Mouse (Mus musculus): ENCODE measurements at regions not wholly inside any gene's neighbourhood (a gene's known extent, or its start where the extent isn't known, plus 50 kb on each side); places are given as distances from the start of the nearest gene placed in this dataset.
"Not testable (repeated sequence)": the region's sequence is repeated elsewhere in the genome, so short reads cannot be mapped to it uniquely, and the experiment has no call there.

- 66% methylated on average over 3 of the region's 3 CpGs for WGBS
Observed at GRCm38 (mm10) chr5:10550115-10550514, 303.8 kb upstream of the Gm5152 start.

GRCm38 (mm10) chr5:10562321-10562720 lies 316.0 kb upstream of the Gm5152 start:
- no peak overlapping the region for H3K4me3 ChIP-seq
- H3K36me3 ChIP-seq = no peaks in the 10 kb centered on the region
- no peaks in the 10 kb centered on the region for H3K4me1 ChIP-seq
- no peak overlapping the region for H3K27ac ChIP-seq
- ATAC-seq (ENCODE audit: insufficient number of reproducible peaks, insufficient read depth, low FRiP score, low TSS enrichment, low read depth) = no peak
- no peaks in the 10 kb centered on the region for H3K9me3 ChIP-seq
- H3K4me2 ChIP-seq = no peak overlapping the region
- H3K27me3 ChIP-seq = no peaks in the 10 kb centered on the region
- 39% methylated on average over 5 of the region's 5 CpGs for WGBS
- H3K9ac ChIP-seq = no peak overlapping the region

More at GRCm38 (mm10) chr5:10550115-10550514, 303.8 kb upstream of the Gm5152 start:
- not testable (repeated sequence) for H3K4me1 ChIP-seq; H3K36me3 ChIP-seq; ATAC-seq (ENCODE audit: insufficient number of reproducible peaks, insufficient read depth, low FRiP score, low TSS enrichment, low read depth); H3K9ac ChIP-seq; H3K4me3 ChIP-seq; H3K27me3 ChIP-seq; H3K4me2 ChIP-seq; H3K27ac ChIP-seq; H3K9me3 ChIP-seq

- H3K9ac ChIP-seq = no peak overlapping the region
- 47% methylated on average over 1 of the region's 1 CpGs for WGBS
- no peaks in the 10 kb centered on the region for H3K36me3 ChIP-seq
- H3K27me3 ChIP-seq = no peaks in the 10 kb centered on the region
- no peaks in the 10 kb centered on the region for H3K9me3 ChIP-seq
- no peak overlapping the region for H3K4me3 ChIP-seq
- ATAC-seq (ENCODE audit: insufficient number of reproducible peaks, insufficient read depth, low FRiP score, low TSS enrichment, low read depth) = no peak
- H3K27ac ChIP-seq = no peak overlapping the region
- H3K4me1 ChIP-seq = no peaks in the 10 kb centered on the region
- no peak overlapping the region for H3K4me2 ChIP-seq
Observed at GRCm38 (mm10) chr5:10592392-10592791, 346.1 kb upstream of the Gm5152 start.

- no peaks in the 10 kb centered on the region for H3K36me3 ChIP-seq
- 94% methylated on average over 5 of the region's 5 CpGs for WGBS
- ATAC-seq (ENCODE audit: insufficient number of reproducible peaks, insufficient read depth, low FRiP score, low TSS enrichment, low read depth) = no peak
- no peak overlapping the region for H3K4me3 ChIP-seq
- no peaks in the 10 kb centered on the region for H3K27me3 ChIP-seq
- H3K9ac ChIP-seq = no peak overlapping the region
- no peaks in the 10 kb centered on the region for H3K9me3 ChIP-seq
- no peaks in the 10 kb centered on the region for H3K4me1 ChIP-seq
- no peak overlapping the region for H3K27ac ChIP-seq
- H3K4me2 ChIP-seq = no peak overlapping the region
Observed at GRCm38 (mm10) chr5:10600774-10601173, 346.8 kb upstream of the Gm8871 start.

- Histone ChIP-seq H3K4me1 (no peaks in the 10 kb centered on the region), H3K27me3 (no peaks in the 10 kb centered on the region), H3K9ac (no peak overlapping the region), H3K9me3 (no peaks in the 10 kb centered on the region; the same call in 1 of the 2 replicates), H3K4me3 (no peak overlapping the region), H3K4me2 (no peak overlapping the region), H3K36me3 (no peaks in the 10 kb centered on the region), H3K27ac (no peak overlapping the region)
- 23% methylated on average over 1 of the region's 1 CpGs for WGBS
- no peak for ATAC-seq (ENCODE audit: insufficient number of reproducible peaks, insufficient read depth, low FRiP score, low TSS enrichment, low read depth)
Observed at GRCm38 (mm10) chr5:10633176-10633575, 314.4 kb upstream of the Gm8871 start.

- 30% methylated on average over 4 of the region's 4 CpGs for WGBS
- Histone ChIP-seq H3K4me3 (no peak overlapping the region), H3K27me3 (no peaks in the 10 kb centered on the region), H3K9ac (no peak overlapping the region), H3K4me1 (no peaks in the 10 kb centered on the region), H3K9me3 (0 out of 2 replicates have a peak, but pooled peaks cover 2% of the 10 kb centered on the region), H3K4me2 (no peak overlapping the region), H3K36me3 (no peaks in the 10 kb centered on the region), H3K27ac (no peak overlapping the region)
- no peak for ATAC-seq (ENCODE audit: insufficient number of reproducible peaks, insufficient read depth, low FRiP score, low TSS enrichment, low read depth)
Observed at GRCm38 (mm10) chr5:10648075-10648474, 299.5 kb upstream of the Gm8871 start.

GRCm38 (mm10) chr5:10663301-10663700 lies 284.3 kb upstream of the Gm8871 start:
- Histone ChIP-seq H3K9ac (no peak overlapping the region), H3K4me1 (no peaks in the 10 kb centered on the region), H3K9me3 (no peaks in the 10 kb centered on the region), H3K27me3 (no peaks in the 10 kb centered on the region), H3K4me3 (no peak overlapping the region), H3K36me3 (no peaks in the 10 kb centered on the region), H3K4me2 (no peak overlapping the region), H3K27ac (peak overlapping the region; percentile 39; the same call in 1 of the 2 replicates)
- ATAC-seq (ENCODE audit: insufficient number of reproducible peaks, insufficient read depth, low FRiP score, low TSS enrichment, low read depth) = no peak
- WGBS = 63% methylated on average over 4 of the region's 4 CpGs

GRCm38 (mm10) chr5:10674199-10674598 lies 273.4 kb upstream of the Gm8871 start:
- ATAC-seq (ENCODE audit: insufficient number of reproducible peaks, insufficient read depth, low FRiP score, low TSS enrichment, low read depth) = no peak
- Histone ChIP-seq H3K4me2 (no peak overlapping the region), H3K9me3 (no peaks in the 10 kb centered on the region), H3K4me3 (no peak overlapping the region), H3K36me3 (no peaks in the 10 kb centered on the region), H3K9ac (no peak overlapping the region), H3K27me3 (no peaks in the 10 kb centered on the region), H3K4me1 (no peaks in the 10 kb centered on the region), H3K27ac (no peak overlapping the region)
- WGBS = 16% methylated on average over 1 of the region's 1 CpGs

- ATAC-seq (ENCODE audit: insufficient number of reproducible peaks, insufficient read depth, low FRiP score, low TSS enrichment, low read depth) = no peak
- H3K27ac ChIP-seq = no peak overlapping the region
- H3K27me3 ChIP-seq = no peaks in the 10 kb centered on the region
- no peak overlapping the region for H3K4me2 ChIP-seq
- H3K9ac ChIP-seq = no peak overlapping the region
- H3K4me1 ChIP-seq = no peaks in the 10 kb centered on the region
- no peaks in the 10 kb centered on the region for H3K9me3 ChIP-seq
- WGBS = 37% methylated on average over 4 of the region's 4 CpGs
- H3K36me3 ChIP-seq = no peaks in the 10 kb centered on the region
- H3K4me3 ChIP-seq = no peak overlapping the region
Observed at GRCm38 (mm10) chr5:10685519-10685918, 262.1 kb upstream of the Gm8871 start.

GRCm38 (mm10) chr5:10727056-10727455 lies 220.5 kb upstream of the Gm8871 start:
- Histone ChIP-seq H3K4me1 (no peaks in the 10 kb centered on the region), H3K4me2 (no peak overlapping the region), H3K9me3 (no peaks in the 10 kb centered on the region), H3K9ac (no peak overlapping the region), H3K36me3 (no peaks in the 10 kb centered on the region), H3K27me3 (no peaks in the 10 kb centered on the region), H3K4me3 (no peak overlapping the region), H3K27ac (no peak overlapping the region)
- ATAC-seq (ENCODE audit: insufficient number of reproducible peaks, insufficient read depth, low FRiP score, low TSS enrichment, low read depth) = no peak

GRCm38 (mm10) chr5:10749546-10749945 lies 198.1 kb upstream of the Gm8871 start:
- H3K9me3 ChIP-seq = no peaks in the 10 kb centered on the region
- H3K4me2 ChIP-seq = no peak overlapping the region
- no peaks in the 10 kb centered on the region for H3K4me1 ChIP-seq
- H3K36me3 ChIP-seq = no peaks in the 10 kb centered on the region
- no peak for ATAC-seq (ENCODE audit: insufficient number of reproducible peaks, insufficient read depth, low FRiP score, low TSS enrichment, low read depth)
- H3K27ac ChIP-seq = no peak overlapping the region
- no peak overlapping the region for H3K9ac ChIP-seq
- H3K27me3 ChIP-seq = no peaks in the 10 kb centered on the region
- no peak overlapping the region for H3K4me3 ChIP-seq
- 21% methylated on average over 1 of the region's 1 CpGs for WGBS

- no peak for ATAC-seq (ENCODE audit: insufficient number of reproducible peaks, insufficient read depth, low FRiP score, low TSS enrichment, low read depth)
- Histone ChIP-seq H3K9ac (no peak overlapping the region), H3K4me1 (no peaks in the 10 kb centered on the region), H3K36me3 (no peaks in the 10 kb centered on the region), H3K4me3 (no peak overlapping the region), H3K27ac (no peak overlapping the region), H3K27me3 (no peaks in the 10 kb centered on the region), H3K9me3 (no peaks in the 10 kb centered on the region), H3K4me2 (no peak overlapping the region)
- WGBS = 89% methylated on average over 1 of the region's 1 CpGs
Observed at GRCm38 (mm10) chr5:10767469-10767868, 180.1 kb upstream of the Gm8871 start.
